Mouse (Mus musculus): ENCODE measurements around the gene Chga. TPM values are rescaled to one million over a fixed set of nuclear protein-coding genes. Genes with fewer than 3 reads are reported as not detected.

Gene Chga
- polyA plus RNA-seq, 1 experiment from 2014 or later: 16.7 TPM

DNA sequence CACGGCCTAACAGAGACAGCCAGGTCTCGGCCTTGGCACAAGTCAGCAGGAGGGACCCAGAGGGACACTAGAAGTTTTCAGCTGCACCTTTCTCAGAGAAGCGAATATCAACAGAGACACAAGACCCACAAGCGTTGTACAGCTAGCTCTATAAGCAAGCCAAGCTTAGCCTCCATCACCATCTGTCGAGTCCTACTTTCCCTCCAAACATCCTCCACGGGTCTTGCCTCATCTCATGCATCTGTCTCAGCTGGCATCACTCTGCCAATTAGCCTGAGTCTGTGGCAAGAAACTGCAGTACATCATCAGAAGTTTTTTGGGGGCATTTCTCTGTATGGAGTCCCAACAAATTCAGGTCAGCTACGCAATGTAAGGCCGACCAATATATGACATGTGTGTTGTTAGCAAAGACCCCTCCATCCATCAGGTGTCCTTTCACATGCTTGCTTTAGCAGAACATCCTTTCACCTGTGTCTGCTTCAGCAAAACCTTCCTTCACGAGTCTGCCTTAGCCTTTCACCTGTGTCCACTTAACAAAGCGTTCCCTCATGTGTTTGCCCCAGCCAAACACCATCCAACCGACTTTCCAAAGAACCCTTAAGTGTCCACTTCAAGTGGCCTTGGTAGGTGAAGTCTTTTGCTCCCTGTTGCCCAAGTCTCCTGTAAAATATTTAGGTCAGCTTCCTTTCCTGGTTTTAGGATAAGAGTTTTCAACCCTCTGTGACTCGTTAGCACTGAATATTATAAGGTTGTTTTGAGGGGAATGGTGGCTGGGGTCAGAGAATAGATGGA, 34.6 kb upstream of the Chga start:
- H3K27me3 ChIP-seq (ENCODE audit: control insufficient read depth, insufficient read depth, low read length): no peaks in the 10 kb centered on the region
- ATAC-seq (replicated peaks; ENCODE audit: low FRiP score) (no peak), DNase-seq (ENCODE audit: low spot score) (no peak)
- WGBS: 89% methylated on average over 12 of the region's 12 CpGs
- no peak overlapping the region for H3K9ac ChIP-seq (ENCODE audit: low read length)
- H3K27ac ChIP-seq (ENCODE audit: low read depth, low read length): no peak overlapping the region
- no peaks in the 10 kb centered on the region for H3K36me3 ChIP-seq (ENCODE audit: control insufficient read depth, insufficient read depth, low read length)
- no peaks in the 10 kb centered on the region for H3K9me3 ChIP-seq (ENCODE audit: control insufficient read depth, low read length)
- no peak overlapping the region for H3K4me2 ChIP-seq (ENCODE audit: low read depth, low read length, severe bottlenecking)
- H3K4me1 ChIP-seq (replicated peaks; ENCODE audit: control insufficient read depth, insufficient read depth, low read length): no peaks in the 10 kb centered on the region
- H3K4me3 ChIP-seq (ENCODE audit: low read depth, low read length): no peak overlapping the region

DNA sequence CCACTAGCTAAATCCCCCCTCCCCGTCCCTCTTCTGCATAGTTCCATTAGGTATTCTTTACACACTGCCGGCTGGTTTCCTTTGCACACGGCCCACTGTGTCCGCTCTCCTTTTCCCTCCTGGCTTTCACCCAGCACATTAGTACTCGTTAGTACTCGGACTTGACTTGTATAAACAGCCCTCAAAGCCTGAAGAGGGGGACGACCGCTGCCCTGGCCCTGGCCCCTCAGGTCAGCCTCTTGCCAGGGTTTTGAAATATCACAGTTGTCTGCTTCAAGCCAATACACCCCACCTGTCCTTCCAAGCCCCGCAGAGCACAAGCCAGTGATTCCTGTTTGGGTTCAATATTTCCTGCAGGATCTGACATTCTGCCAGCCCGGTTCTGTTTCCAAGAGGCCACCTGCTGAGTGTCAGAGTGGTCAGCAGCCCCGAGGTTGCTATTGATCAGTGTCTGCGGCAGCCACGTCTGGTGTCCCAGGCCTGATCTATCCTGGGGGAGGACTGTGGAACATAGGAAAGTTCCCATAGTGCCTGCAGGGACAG, 32.9 kb upstream of the Chga start:
- DNase-seq (ENCODE audit: low spot score) (no peak), ATAC-seq (replicated peaks; ENCODE audit: low FRiP score) (no peak)
- Histone ChIP-seq H3K9ac (ENCODE audit: low read length) (no peak overlapping the region), H3K4me3 (ENCODE audit: low read depth, low read length) (no peak overlapping the region), H3K4me1 (replicated peaks; ENCODE audit: control insufficient read depth, insufficient read depth, low read length) (no peaks in the 10 kb centered on the region), H3K4me2 (ENCODE audit: low read depth, low read length, severe bottlenecking) (no peak overlapping the region), H3K36me3 (ENCODE audit: control insufficient read depth, insufficient read depth, low read length) (no peaks in the 10 kb centered on the region), H3K27ac (ENCODE audit: low read depth, low read length) (no peak overlapping the region), H3K27me3 (ENCODE audit: control insufficient read depth, insufficient read depth, low read length) (no peaks in the 10 kb centered on the region), H3K9me3 (ENCODE audit: control insufficient read depth, low read length) (no peaks in the 10 kb centered on the region)
- WGBS: 41% methylated on average over 13 of the region's 13 CpGs

DNA sequence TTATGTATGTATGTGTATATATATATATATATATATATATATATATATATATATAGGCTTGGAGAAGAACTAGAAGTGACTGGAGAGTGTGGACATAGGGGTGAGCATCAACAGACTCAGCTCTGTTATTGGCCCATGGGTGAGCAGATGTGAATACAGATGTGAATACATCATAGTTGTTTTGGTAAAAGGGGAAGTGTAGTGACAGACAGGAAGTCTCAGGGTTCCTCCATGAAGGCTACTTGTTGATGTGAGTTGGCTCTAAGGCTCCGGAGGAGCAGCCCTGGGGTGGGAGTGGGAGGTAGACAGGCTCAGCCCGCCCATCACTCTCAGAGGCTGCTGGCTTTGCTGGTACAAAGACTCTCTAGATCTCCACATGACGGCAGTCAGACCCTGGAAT, 30.6 kb upstream of the Chga start:
- DNase-seq (ENCODE audit: low spot score) (no peak), ATAC-seq (replicated peaks; ENCODE audit: low FRiP score) (no peak)
- Histone ChIP-seq H3K4me2 (ENCODE audit: low read depth, low read length, severe bottlenecking) (no peak overlapping the region), H3K27me3 (ENCODE audit: control insufficient read depth, insufficient read depth, low read length) (no peaks in the 10 kb centered on the region), H3K36me3 (ENCODE audit: control insufficient read depth, insufficient read depth, low read length) (no peaks in the 10 kb centered on the region), H3K9me3 (ENCODE audit: control insufficient read depth, low read length) (no peaks in the 10 kb centered on the region), H3K27ac (ENCODE audit: low read depth, low read length) (no peak overlapping the region), H3K4me1 (replicated peaks; ENCODE audit: control insufficient read depth, insufficient read depth, low read length) (no peaks in the 10 kb centered on the region), H3K9ac (ENCODE audit: low read length) (no peak overlapping the region), H3K4me3 (ENCODE audit: low read depth, low read length) (no peak overlapping the region)
- 63% methylated on average over 3 of the region's 3 CpGs for whole genome bisulfite sequencing

DNA sequence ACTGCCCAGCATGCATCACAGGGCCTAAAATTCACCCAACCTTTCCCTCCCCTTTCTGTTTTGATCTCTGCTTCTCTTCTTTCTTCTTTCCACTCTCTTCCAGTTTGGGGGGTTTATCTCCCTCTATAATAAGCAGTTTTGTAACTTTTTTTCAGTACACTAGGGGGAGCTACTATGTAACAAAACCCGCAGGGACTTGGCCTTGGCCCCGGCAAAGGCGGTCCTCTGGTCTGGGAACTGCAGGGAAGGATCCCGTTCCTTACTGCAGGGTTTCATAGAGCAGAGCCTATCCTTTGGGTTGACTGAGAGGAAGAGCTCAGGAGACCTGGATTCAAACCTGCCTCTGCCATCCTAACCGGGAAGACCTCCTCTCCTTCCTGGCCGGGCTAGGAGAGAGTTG, 30.0 kb upstream of the Chga start:
- no peak overlapping the region for H3K4me2 ChIP-seq (ENCODE audit: low read depth, low read length, severe bottlenecking)
- DNase-seq (ENCODE audit: low spot score) (peak; percentile 64), ATAC-seq (replicated peaks; ENCODE audit: low FRiP score) (no peak)
- H3K36me3 ChIP-seq (ENCODE audit: control insufficient read depth, insufficient read depth, low read length): no peaks in the 10 kb centered on the region
- H3K9ac ChIP-seq (ENCODE audit: low read length): no peak overlapping the region
- H3K4me3 ChIP-seq (ENCODE audit: low read depth, low read length): no peak overlapping the region
- H3K4me1 ChIP-seq (replicated peaks; ENCODE audit: control insufficient read depth, insufficient read depth, low read length): no peaks in the 10 kb centered on the region
- no peaks in the 10 kb centered on the region for H3K27me3 ChIP-seq (ENCODE audit: control insufficient read depth, insufficient read depth, low read length)
- H3K27ac ChIP-seq (ENCODE audit: low read depth, low read length): no peak overlapping the region
- WGBS: 29% methylated on average over 6 of the region's 6 CpGs
- H3K9me3 ChIP-seq (ENCODE audit: control insufficient read depth, low read length): no peaks in the 10 kb centered on the region

DNA sequence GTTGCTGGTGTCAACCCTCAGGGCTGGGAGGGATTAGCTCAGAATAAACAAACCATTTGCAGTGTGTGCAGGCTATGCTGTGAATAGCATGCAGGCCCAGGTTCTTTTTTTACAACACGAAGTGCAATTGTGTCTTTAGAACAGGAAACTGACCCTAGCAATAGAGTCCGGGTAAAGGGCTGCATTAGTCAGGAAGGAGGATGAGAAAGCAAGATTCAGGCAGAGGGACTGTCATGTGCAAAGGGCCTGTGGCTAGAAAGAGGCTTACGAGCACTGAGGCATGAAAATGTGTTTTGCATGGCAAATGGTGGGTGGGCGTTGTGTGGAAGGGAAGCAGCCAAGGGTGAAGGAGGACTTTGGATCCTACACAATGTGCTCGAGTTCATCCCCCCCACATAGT, 26.8 kb upstream of the Chga start:
- ATAC-seq (replicated peaks; ENCODE audit: low FRiP score): no peak

DNA sequence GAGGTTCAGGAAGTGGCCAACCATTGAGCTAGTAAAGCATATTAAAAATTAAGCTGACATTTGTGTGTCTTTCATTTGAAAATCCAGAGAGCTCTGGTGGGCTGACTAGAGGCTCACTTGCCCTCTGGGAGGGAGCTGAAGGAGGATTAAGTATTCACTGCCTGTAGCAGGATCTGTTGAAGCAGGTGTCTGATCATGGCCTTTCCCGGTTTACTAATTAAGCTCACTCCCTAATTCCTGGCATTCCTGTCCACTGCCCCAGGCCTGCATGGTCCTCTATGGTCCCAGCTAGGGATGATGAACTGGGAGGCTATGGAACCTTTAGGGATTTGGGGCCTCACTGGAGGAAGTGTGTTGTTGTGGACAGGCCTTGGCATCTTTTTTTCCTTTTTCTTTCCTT, 19.0 kb upstream of the Chga start:
- Histone ChIP-seq H3K27ac (ENCODE audit: low read depth, low read length) (no peak overlapping the region), H3K9ac (ENCODE audit: low read length) (no peak overlapping the region), H3K36me3 (ENCODE audit: control insufficient read depth, insufficient read depth, low read length) (no peaks in the 10 kb centered on the region), H3K27me3 (ENCODE audit: control insufficient read depth, insufficient read depth, low read length) (no peaks in the 10 kb centered on the region), H3K4me3 (ENCODE audit: low read depth, low read length) (no peak overlapping the region), H3K4me1 (replicated peaks; ENCODE audit: control insufficient read depth, insufficient read depth, low read length) (no peaks in the 10 kb centered on the region), H3K9me3 (ENCODE audit: control insufficient read depth, low read length) (no peaks in the 10 kb centered on the region), H3K4me2 (ENCODE audit: low read depth, low read length, severe bottlenecking) (no peak overlapping the region)
- 47% methylated on average over 1 of the region's 1 CpGs for WGBS
- ATAC-seq (replicated peaks; ENCODE audit: low FRiP score) (no peak), DNase-seq (ENCODE audit: low spot score) (no peak)

More for the DNA sequence above, 26.8 kb upstream of the Chga start:
- Histone ChIP-seq H3K27me3 (ENCODE audit: control insufficient read depth, insufficient read depth, low read length) (no peaks in the 10 kb centered on the region), H3K9me3 (ENCODE audit: control insufficient read depth, low read length) (no peaks in the 10 kb centered on the region), H3K9ac (ENCODE audit: low read length) (no peak overlapping the region), H3K27ac (ENCODE audit: low read depth, low read length) (no peak overlapping the region), H3K4me2 (ENCODE audit: low read depth, low read length, severe bottlenecking) (no peak overlapping the region), H3K4me1 (replicated peaks; ENCODE audit: control insufficient read depth, insufficient read depth, low read length) (no peaks in the 10 kb centered on the region), H3K36me3 (ENCODE audit: control insufficient read depth, insufficient read depth, low read length) (no peaks in the 10 kb centered on the region), H3K4me3 (ENCODE audit: low read depth, low read length) (no peak overlapping the region)
- DNase-seq (ENCODE audit: low spot score): no peak
- 73% methylated on average over 5 of the region's 5 CpGs for WGBS

DNA sequence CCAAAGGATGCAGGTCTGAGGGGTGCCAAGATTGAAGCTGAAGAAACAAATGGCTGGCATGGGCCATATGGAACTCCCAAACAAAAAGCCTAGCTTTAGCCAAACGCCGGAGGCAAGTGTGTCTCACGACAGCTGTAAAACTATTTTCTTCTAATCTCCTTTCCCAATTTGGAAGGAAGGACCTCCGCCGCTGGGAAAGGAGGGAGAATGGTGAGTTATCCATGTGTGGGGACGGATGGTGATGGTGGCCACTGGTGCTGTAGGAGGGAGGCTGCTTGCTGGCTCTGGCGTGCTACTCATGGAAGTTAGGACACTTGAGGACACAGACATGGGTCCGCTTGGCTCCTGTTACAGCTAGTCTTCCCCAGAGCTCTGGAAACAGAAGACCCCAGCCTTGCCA, 14.5 kb upstream of the Chga start:
- Histone ChIP-seq H3K27me3 (ENCODE audit: control insufficient read depth, insufficient read depth, low read length) (no peaks in the 10 kb centered on the region), H3K27ac (ENCODE audit: low read depth, low read length) (no peak overlapping the region), H3K9ac (ENCODE audit: low read length) (no peak overlapping the region), H3K9me3 (ENCODE audit: control insufficient read depth, low read length) (no peaks in the 10 kb centered on the region), H3K4me3 (ENCODE audit: low read depth, low read length) (no peak overlapping the region), H3K4me2 (ENCODE audit: low read depth, low read length, severe bottlenecking) (no peak overlapping the region), H3K36me3 (ENCODE audit: control insufficient read depth, insufficient read depth, low read length) (no peaks in the 10 kb centered on the region), H3K4me1 (replicated peaks; ENCODE audit: control insufficient read depth, insufficient read depth, low read length) (no peaks in the 10 kb centered on the region)
- ATAC-seq (replicated peaks; ENCODE audit: low FRiP score) (no peak), DNase-seq (ENCODE audit: low spot score) (no peak)
- WGBS: 87% methylated on average over 8 of the region's 8 CpGs

DNA sequence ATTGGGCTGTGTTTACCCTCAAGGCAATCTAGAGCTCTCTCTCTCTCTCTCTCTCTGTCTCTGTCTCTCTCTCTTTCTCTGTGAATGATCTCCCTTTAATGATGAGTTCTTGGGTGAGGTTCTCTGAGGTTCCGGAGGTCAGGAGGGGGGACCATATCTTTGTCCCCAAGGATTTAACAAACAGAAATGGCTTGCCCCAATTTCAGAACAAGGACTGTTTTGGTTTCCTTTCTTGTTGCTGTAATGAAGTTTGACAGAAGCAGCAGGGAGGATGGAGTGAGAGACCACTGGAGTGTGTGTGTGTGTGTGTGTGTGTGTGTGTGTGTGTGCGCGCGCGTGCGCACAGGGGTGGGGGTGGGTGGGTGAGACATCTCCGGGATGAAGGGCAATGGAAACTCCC, 13.6 kb upstream of the Chga start:
- H3K36me3 ChIP-seq (ENCODE audit: control insufficient read depth, insufficient read depth, low read length): no peaks in the 10 kb centered on the region
- WGBS: 96% methylated on average over 7 of the region's 7 CpGs
- no peak overlapping the region for H3K9ac ChIP-seq (ENCODE audit: low read length)
- H3K27ac ChIP-seq (ENCODE audit: low read depth, low read length): no peak overlapping the region
- H3K27me3 ChIP-seq (ENCODE audit: control insufficient read depth, insufficient read depth, low read length): no peaks in the 10 kb centered on the region
- DNase-seq (ENCODE audit: low spot score): no peak
- no peak overlapping the region for H3K4me2 ChIP-seq (ENCODE audit: low read depth, low read length, severe bottlenecking)
- no peak overlapping the region for H3K4me3 ChIP-seq (ENCODE audit: low read depth, low read length)
- ATAC-seq (replicated peaks; ENCODE audit: low FRiP score): no peak
- H3K4me1 ChIP-seq (replicated peaks; ENCODE audit: control insufficient read depth, insufficient read depth, low read length): no peaks in the 10 kb centered on the region
- H3K9me3 ChIP-seq (ENCODE audit: control insufficient read depth, low read length): no peaks in the 10 kb centered on the region

DNA sequence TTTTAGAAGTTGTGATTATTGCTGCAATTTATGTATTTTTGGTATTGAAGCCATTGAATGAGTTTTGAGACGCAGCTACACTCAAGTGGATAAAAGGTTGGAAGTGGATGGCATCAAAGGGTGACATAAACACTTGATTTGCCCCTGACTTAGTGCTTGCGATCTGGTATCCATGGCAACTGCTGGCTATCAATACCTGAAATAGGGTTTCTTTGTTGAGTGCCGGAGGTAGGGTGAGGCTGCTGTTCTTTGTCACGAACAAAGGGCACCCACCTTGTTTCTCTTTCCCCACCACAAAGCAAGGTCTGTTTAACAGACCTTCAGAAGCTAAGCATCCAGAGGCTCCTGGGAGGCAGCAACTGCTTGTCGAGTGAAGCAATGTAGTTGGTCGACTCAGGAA, 9.6 kb upstream of the Chga start:
- 65% methylated on average over 6 of the region's 6 CpGs for WGBS
- no peak overlapping the region for H3K27ac ChIP-seq (ENCODE audit: low read depth, low read length)
- no peak overlapping the region for H3K9ac ChIP-seq (ENCODE audit: low read length)
- ATAC-seq (replicated peaks; ENCODE audit: low FRiP score) (no peak), DNase-seq (ENCODE audit: low spot score) (no peak)
- no peaks in the 10 kb centered on the region for H3K9me3 ChIP-seq (ENCODE audit: control insufficient read depth, low read length)
- H3K4me1 ChIP-seq (replicated peaks; ENCODE audit: control insufficient read depth, insufficient read depth, low read length): no peaks in the 10 kb centered on the region
- no peaks in the 10 kb centered on the region for H3K27me3 ChIP-seq (ENCODE audit: control insufficient read depth, insufficient read depth, low read length)
- H3K36me3 ChIP-seq (ENCODE audit: control insufficient read depth, insufficient read depth, low read length): no peaks in the 10 kb centered on the region
- no peak overlapping the region for H3K4me2 ChIP-seq (ENCODE audit: low read depth, low read length, severe bottlenecking)
- no peak overlapping the region for H3K4me3 ChIP-seq (ENCODE audit: low read depth, low read length)
